In genomic region chr4:45549514-45549913, GRCm38 (mm10) we compare ENCODE assay signal across 8 mouse cellular contexts. TPM values are rescaled to one million over a fixed set of nuclear protein-coding genes. Genes with fewer than 3 reads are reported as not detected.
DNase-seq lines count a peak whose midpoint lies in the region; ATAC-seq lines count a peak whose summit lies in the region.

No protein-coding gene starts in this region.

- peak; percentile 27 to 50 for DNase-seq in heart, postnatal 14 days
- DNase-seq in heart, adult 9 months (ENCODE audit: low spot score in 2 of 2): no peak
- DNase-seq in 416B (ENCODE audit: low read depth) (peak; percentile 60), NIH3T3 (ENCODE audit: low read depth) (peak; percentile 39)
- peak; percentile 75 for DNase-seq in kidney, postnatal 10 days
- no peak for DNase-seq in spleen, postnatal 14 days (ENCODE audit: low spot score in 2 of 2)
- DNase-seq in layer of hippocampus, postnatal 36 days: no peak

- intact Hi-C loops in heart, postnatal 14 days (cut with DNase I): loop anchor here (2.0 to 10.0 kb wide), 4 partner anchors 63 to 305 kb away; no protein-coding TSS in a partner anchor

- ATAC-seq in monocyte, adult 5-6 weeks (replicated peaks; ENCODE audit: insufficient number of reproducible peaks, low FRiP score, low TSS enrichment, poor library complexity, severe bottlenecking): no peak

RNA-seq across cellular contexts. Expression of gene Shb, which starts 17.2 kb away (rescaled TPM):
- 10 to 100 TPM; 29.7 to 46.1 TPM for total RNA-seq in heart, postnatal 14 days (2021)
- 1.0 to 3.3 TPM (median 1.1 TPM) in 3 replicates for total RNA-seq in monocyte, adult 5-6 weeks (2017)
- total RNA-seq in layer of hippocampus, postnatal 36 days (2021): 10 to 100 TPM; 15.4 to 16.6 TPM

Comparison
In these comparisons a context has a peak if more than half of its experiments do, and no peak if none do; other contexts are left out.
1. DNase-seq: peak in heart, postnatal 14 days (2 of 2), 416B (single experiment), NIH3T3 (single experiment) and kidney, postnatal 10 days (single experiment); none in heart, adult 9 months (0 of 2), spleen, postnatal 14 days (0 of 2) and layer of hippocampus, postnatal 36 days (0 of 2).